Mouse (Mus musculus) stomach, postnatal 0 days (tissue): Measurements from ENCODE around the gene Slc38a3.

Experiments used
- CTCF ChIP-seq: IDR thresholded peaks from 2 replicates; pipeline ENCODE4 v1.5.1; 2016; ENCODE audit warnings: antibody characterized with exemption, low read depth, mild to moderate bottlenecking, moderate library complexity
- EP300 ChIP-seq: optimal IDR thresholded peaks from 2 replicates; pipeline ENCODE3; 2016; ENCODE audit warnings: antibody characterized with exemption

DNA sequence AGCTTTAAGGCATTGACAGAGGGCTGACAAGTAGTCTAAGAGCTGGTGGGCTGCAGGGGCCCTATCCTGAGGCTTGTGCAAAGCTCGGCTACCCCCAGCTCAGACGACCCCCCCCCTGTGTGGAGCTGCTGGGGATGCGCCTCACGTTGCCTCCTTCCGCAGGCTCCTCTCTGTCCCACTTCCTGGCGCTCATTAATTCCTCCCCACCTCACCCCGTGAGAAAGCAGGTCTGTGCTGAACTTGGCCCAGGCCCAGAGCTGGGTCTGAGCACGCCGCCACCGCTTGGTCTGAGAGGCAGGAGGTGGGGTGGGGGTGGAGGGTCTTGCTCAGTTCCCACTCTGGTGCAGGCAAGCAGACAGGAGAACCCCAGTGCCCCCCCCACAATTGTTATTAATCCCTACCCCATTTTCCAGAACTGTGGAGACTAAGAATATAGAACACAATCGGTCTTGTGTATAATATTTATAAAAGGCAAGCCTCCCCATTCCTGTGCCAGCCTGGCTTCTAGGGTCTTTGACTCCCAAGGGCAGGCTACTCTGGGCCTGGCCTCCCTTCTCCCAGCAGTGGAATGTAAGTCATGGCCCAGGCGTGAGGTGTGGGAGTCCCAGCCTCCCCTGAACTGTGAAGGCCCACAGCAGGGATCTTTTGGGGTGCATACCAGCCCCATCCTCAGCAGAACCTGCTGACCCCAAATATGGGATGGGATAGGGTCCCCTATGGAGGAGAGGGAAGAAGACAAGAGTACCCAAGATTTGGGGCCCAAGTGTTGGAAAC is 18.4 kb downstream of the Slc38a3 start:
- TF ChIP-seq CTCF (no peak), EP300 (no peak)
